Mouse (Mus musculus) forebrain, embryonic 16.5 days (tissue): ENCODE measurements at regions not wholly inside any gene's neighbourhood (a gene's known extent, or its start where the extent isn't known, plus 50 kb on each side); places are given as distances from the start of the nearest gene placed in this dataset.

Experiments
- ATAC-seq: fragments of 200-750 bp; cut with Nextera tagmentation; 2 replicates; pipeline ENCODE4 v1.8.0; 2017; ENCODE audit warnings: mild to moderate bottlenecking, moderate library complexity
- H3K27ac ChIP-seq: fragments of 300-500 bp; sonication (generic); 2 replicates; pipeline ENCODE4 v1.5.1; 2014; ENCODE audit warnings: low read length, control low read depth
- H3K27me3 ChIP-seq: fragments of 300-500 bp; sonication (generic); replicated peaks from 2 replicates; pipeline ENCODE4 v1.6.1; 2014; ENCODE audit warnings: low read length; ENCODE audit not compliant: control insufficient read depth, insufficient read depth
- H3K36me3 ChIP-seq: fragments of 300-500 bp; sonication (generic); 2 replicates; pipeline ENCODE4 v1.6.1; 2014; ENCODE audit not compliant: control insufficient read depth, insufficient read depth
- H3K4me1 ChIP-seq: fragments of 300-500 bp; sonication (generic); replicated peaks from 2 replicates; pipeline ENCODE4 v1.6.1; 2014; ENCODE audit warnings: low read length; ENCODE audit not compliant: control insufficient read depth, insufficient read depth
- H3K4me2 ChIP-seq: fragments of 300-500 bp; sonication (generic); 2 replicates; pipeline ENCODE4 v1.6.1; 2014; ENCODE audit warnings: mild to moderate bottlenecking, low read length, control low read depth
- H3K4me3 ChIP-seq: fragments of 300-500 bp; sonication (generic); replicated peaks from 2 replicates; pipeline ENCODE4 v1.5.1; 2014; ENCODE audit warnings: mild to moderate bottlenecking, low read length, control low read depth
- H3K9ac ChIP-seq: fragments of 300-500 bp; sonication (generic); replicated peaks from 2 replicates; pipeline ENCODE4 v1.6.1; 2014; ENCODE audit warnings: low read depth, low read length, control low read depth
- H3K9me3 ChIP-seq: fragments of 300-500 bp; sonication (generic); 2 replicates; pipeline ENCODE4 v1.6.1; 2016; ENCODE audit warnings: low read length; ENCODE audit not compliant: control insufficient read depth
- WGBS: fragments of 180-500 bp; shearing (Covaris S2); extraction: QIAGEN DNeasy Blood & Tissue Kit; methylation state at CpG from one replicate; pipeline ENCODE4 v1.1.7; 2014; 5-methylcytosine and 5-hydroxymethylcytosine counted together

DNA sequence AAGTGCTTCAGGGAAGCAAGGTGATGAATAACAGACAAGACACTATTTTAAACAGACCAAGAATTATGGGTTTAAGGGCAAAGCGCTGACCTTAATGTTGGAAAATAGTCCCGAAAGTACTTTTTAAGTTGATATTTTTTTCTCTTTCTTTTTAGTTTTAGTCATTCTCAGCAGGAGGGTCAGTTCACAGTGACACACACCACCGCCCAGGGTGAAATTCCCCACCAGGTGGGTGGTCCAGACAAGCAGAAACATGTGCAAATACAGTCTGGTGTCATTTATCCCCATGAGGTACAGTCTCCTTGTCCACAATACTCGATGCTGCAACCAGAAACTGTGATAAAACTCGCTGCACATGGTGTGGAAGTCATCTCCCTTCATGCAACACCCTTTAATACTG is 435.5 kb downstream of the Fat4 start:
- WGBS = 83% methylated on average over 5 of the region's 5 CpGs

DNA sequence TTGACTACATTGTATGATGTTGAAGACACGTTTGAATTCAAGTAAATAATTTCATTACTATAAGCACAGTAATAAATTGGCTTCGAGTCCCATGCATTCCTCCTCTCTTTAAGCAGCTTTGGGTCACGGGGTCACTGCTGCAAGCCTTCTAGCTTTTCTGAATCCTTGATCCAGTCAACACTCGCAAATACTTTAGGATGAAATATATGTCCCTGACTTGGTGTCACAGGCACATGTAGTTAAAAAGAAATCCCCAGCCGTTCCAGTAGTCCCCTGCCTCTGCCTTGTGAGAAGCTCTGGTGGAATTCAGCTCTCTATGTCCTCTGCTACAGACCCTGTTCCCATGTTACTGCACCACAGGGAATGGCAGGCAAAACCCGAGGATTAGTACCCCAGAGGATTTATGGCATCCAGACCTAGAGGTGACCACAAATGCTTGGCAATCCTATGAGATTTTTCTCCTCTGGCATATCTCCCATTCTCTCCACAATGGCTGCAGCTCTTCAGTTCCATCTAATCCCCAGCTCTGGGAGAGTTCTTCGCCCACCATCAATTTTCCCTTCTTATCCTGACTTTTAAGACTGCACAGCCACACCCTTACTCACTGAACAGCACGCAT is 449.0 kb downstream of the Fat4 start:
- ATAC-seq = no peak
- Histone ChIP-seq H3K27ac (no peak overlapping the region), H3K9me3 (peaks cover 5% of the 10 kb centered on the region; the same call in 1 of the 2 replicates), H3K36me3 (no peaks in the 10 kb centered on the region), H3K9ac (no peak overlapping the region), H3K4me1 (no peaks in the 10 kb centered on the region), H3K27me3 (no peaks in the 10 kb centered on the region), H3K4me3 (no peak overlapping the region), H3K4me2 (no peak overlapping the region)
- 62% methylated on average over 8 of the region's 8 CpGs for whole genome bisulfite sequencing

More for the DNA sequence above, 435.5 kb downstream of the Fat4 start:
- Histone ChIP-seq H3K4me1 (peaks cover 3% of the 10 kb centered on the region), H3K4me2 (no peak overlapping the region), H3K9ac (no peak overlapping the region), H3K27ac (no peak overlapping the region), H3K27me3 (no peaks in the 10 kb centered on the region), H3K4me3 (no peak overlapping the region), H3K9me3 (no peaks in the 10 kb centered on the region), H3K36me3 (no peaks in the 10 kb centered on the region)
- no peak for ATAC-seq

DNA sequence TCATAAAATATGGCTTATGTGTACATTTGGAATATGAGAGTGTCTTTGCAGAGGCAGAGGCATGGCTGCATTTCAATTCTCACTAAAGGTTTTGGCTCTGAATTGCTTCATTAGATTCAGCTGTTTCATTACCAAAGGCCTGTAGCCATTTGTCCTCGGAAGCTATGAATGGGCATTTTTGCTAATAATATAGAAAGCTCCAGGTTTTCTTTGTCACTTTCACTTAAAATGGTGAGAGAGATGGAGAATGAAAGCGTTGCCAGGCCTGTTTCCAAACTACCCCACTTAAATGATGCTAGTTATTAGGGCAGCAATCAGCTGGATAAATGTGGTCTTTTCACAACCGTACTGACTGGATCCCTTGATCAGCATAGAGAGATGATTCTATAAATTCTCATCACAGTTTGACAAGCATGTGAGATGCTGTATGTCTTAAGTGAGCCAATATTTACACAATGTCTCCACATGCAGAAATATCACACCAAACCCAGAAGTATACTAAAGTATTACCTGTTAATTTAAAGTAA is 454.5 kb downstream of the Fat4 start:
- Histone ChIP-seq H3K9me3 (no peaks in the 10 kb centered on the region), H3K36me3 (no peaks in the 10 kb centered on the region), H3K4me1 (0 out of 2 replicates have a peak, but pooled peaks cover 4% of the 10 kb centered on the region), H3K27ac (no peak overlapping the region), H3K9ac (no peak overlapping the region), H3K27me3 (no peaks in the 10 kb centered on the region), H3K4me3 (no peak overlapping the region), H3K4me2 (no peak overlapping the region)
- 13% methylated on average over 3 of the region's 3 CpGs for WGBS
- ATAC-seq = peak; percentile 55; the same call in 1 of the 2 replicates

DNA sequence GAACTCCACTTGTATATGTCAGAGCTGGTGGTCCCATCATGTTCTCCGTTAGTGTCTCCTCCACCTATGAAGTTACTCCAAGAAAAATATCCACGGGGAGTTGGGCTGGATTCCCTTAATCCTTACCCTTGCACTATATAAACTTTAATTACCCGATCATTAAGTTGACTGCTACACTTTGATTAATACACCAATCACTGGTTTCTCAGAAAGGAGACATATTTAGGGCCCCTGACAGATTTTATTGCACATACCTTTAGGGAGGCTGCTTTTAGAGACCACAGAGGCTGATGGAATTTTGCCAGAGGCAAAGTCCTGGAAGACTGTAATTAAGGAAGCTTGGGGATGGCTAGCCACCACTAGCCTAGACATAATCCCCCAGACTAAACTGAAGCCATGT is 457.3 kb downstream of the Fat4 start:
- Histone ChIP-seq H3K4me2 (no peak overlapping the region), H3K4me3 (no peak overlapping the region), H3K4me1 (0 out of 2 replicates have a peak, but pooled peaks cover 4% of the 10 kb centered on the region), H3K27me3 (no peaks in the 10 kb centered on the region), H3K36me3 (no peaks in the 10 kb centered on the region), H3K9ac (no peak overlapping the region), H3K27ac (no peak overlapping the region), H3K9me3 (no peaks in the 10 kb centered on the region)
- ATAC-seq = no peak
- WGBS = 68% methylated on average over 3 of the region's 3 CpGs

DNA sequence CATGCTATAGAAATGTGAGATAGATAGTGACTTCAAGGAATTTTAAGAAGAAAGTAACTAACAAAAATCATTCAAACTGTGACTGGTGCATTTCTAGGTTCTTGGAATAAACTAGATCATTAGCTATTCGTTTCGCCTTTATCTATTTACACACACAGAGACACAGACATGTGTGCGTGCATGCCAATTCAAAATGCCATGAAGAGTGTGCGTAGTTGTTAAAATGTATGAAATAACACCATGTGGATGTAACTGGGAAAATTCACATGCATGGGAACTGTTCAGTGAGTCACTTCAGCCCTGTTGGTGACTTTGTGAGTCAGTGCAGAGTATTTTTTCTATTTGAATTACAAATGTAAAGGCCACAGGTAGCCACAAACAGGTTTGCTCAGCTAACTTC is 460.8 kb downstream of the Fat4 start:
- ATAC-seq = peak; percentile 61
- Histone ChIP-seq H3K9me3 (no peaks in the 10 kb centered on the region), H3K4me1 (no peaks in the 10 kb centered on the region), H3K9ac (no peak overlapping the region), H3K27me3 (no peaks in the 10 kb centered on the region), H3K4me2 (no peak overlapping the region), H3K4me3 (no peak overlapping the region), H3K27ac (no peak overlapping the region), H3K36me3 (no peaks in the 10 kb centered on the region)
- WGBS = 79% methylated on average over 4 of the region's 4 CpGs

DNA sequence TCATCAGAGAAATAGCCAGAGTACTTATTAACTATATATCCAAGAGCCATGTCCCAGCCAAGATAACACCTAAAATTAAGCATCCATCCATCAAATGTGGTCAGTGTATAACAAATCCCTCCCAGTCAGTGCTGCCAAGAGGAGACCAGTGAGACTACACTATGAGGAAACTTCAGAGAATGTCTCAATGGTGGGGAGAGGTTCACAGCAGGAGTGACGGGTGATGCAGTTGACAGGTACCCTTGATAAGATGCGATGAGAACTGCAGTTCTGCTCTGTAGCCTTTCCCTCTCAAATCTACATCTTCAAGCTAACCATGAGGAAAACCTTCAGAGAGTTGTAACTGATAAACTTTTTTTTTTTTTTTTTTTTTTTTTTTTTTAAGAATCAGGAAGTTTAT is 470.3 kb downstream of the Fat4 start:
- Histone ChIP-seq H3K4me1 (no peaks in the 10 kb centered on the region), H3K27ac (no peak overlapping the region), H3K4me3 (no peak overlapping the region), H3K9ac (no peak overlapping the region), H3K9me3 (0 out of 2 replicates have a peak, but pooled peaks cover 2% of the 10 kb centered on the region), H3K4me2 (no peak overlapping the region), H3K27me3 (no peaks in the 10 kb centered on the region), H3K36me3 (no peaks in the 10 kb centered on the region)
- no peak for ATAC-seq
- WGBS = 83% methylated on average over 2 of the region's 2 CpGs

DNA sequence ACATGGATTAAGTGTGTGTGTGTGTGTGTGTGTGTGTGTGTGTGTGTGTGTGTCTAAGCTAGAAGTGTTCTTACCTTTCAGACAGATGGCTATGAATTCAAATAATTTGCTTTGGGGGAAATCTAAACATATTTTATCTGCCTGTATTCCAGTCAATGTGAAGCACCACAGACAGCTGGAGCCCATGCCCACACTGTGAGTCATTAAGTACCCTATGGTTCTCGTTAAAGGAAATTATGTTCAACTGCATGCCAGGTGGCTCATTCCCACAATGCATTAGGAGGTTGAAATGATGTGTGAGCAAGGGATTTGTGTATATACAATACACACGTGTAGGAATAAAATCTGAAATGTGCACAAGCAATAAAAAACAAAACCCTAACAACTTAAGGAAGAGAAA is 473.5 kb downstream of the Fat4 start:
- Histone ChIP-seq H3K27me3 (no peaks in the 10 kb centered on the region), H3K4me2 (no peak overlapping the region), H3K4me1 (no peaks in the 10 kb centered on the region), H3K27ac (no peak overlapping the region), H3K9ac (no peak overlapping the region), H3K9me3 (0 out of 2 replicates have a peak, but pooled peaks cover 3% of the 10 kb centered on the region), H3K4me3 (no peak overlapping the region), H3K36me3 (no peaks in the 10 kb centered on the region)
- whole genome bisulfite sequencing = 22% methylated on average over 2 of the region's 2 CpGs
- ATAC-seq = no peak

DNA sequence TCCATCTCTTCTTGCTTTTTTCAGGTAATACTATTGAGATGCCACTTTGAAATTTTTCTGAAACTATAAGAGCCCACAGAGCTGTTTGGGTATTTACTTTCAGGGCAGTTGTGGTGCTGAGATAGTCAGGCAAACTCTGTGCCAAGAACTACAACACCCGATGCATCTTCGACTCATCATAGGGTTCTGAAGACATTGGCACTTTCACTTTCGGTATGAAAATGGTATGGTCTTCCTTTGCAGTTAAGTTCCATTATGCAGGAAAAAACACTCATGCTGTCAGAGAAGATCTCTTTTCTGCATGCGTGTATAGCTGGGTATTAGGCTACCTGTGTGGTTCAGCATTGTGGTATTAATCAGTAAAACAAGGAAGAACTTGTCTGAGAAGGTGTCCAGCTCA is 484.2 kb downstream of the Fat4 start:
- no peak overlapping the region for H3K27ac ChIP-seq
- 93% methylated on average over 4 of the region's 4 CpGs for WGBS
- H3K36me3 ChIP-seq = no peaks in the 10 kb centered on the region
- no peak for ATAC-seq
- no peak overlapping the region for H3K4me3 ChIP-seq
- no peak overlapping the region for H3K4me2 ChIP-seq
- H3K4me1 ChIP-seq = 0 out of 2 replicates have a peak, but pooled peaks cover 2% of the 10 kb centered on the region
- no peak overlapping the region for H3K9ac ChIP-seq
- H3K27me3 ChIP-seq = no peaks in the 10 kb centered on the region
- H3K9me3 ChIP-seq = no peaks in the 10 kb centered on the region

DNA sequence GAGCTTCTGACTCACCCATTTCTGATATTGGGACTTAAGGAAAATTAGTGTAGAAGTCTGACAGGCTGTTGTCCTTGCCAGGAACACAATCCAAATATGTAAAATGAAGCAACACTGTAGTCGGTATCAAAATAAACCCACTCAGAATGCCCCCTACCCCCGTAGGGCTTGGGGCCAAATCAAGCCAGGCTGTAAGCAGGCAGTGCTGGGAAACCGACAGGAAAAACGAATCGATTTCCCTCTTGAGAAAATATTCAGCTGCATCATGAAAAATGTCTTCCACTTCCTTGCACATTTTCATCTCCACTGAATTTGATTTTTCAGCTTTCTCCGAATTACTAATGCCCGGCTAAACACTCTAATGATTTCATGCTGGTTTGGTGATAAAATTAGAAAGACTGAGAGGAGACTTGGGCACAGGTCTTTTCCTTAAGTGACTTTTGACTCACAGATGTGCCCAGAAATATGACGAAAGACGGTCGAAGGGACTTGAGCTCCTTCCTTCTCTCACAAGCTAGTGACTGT is 485.7 kb downstream of the Fat4 start:
- no peak overlapping the region for H3K27ac ChIP-seq
- no peak overlapping the region for H3K9ac ChIP-seq
- H3K4me1 ChIP-seq = 0 out of 2 replicates have a peak, but pooled peaks cover 2% of the 10 kb centered on the region
- peak; percentile 40; the same call in 1 of the 2 replicates for ATAC-seq
- 60% methylated on average over 10 of the region's 10 CpGs for WGBS
- H3K9me3 ChIP-seq = no peaks in the 10 kb centered on the region
- no peaks in the 10 kb centered on the region for H3K36me3 ChIP-seq
- no peak overlapping the region for H3K4me2 ChIP-seq
- no peak overlapping the region for H3K4me3 ChIP-seq
- no peaks in the 10 kb centered on the region for H3K27me3 ChIP-seq
